Mouse (Mus musculus) erythroblast, embryonic 14.5 days (primary cell): ENCODE measurements around the gene Rbms3.

Experiments
- GATA1 ChIP-seq: IDR thresholded peaks from 2 replicates; pipeline ENCODE4 v1.6.1; 2012; ENCODE audit warnings: low read length, inconsistent platforms, mixed read lengths
- TAL1 ChIP-seq: IDR thresholded peaks from 3 replicates; pipeline ENCODE4 v1.6.1; 2012; ENCODE audit warnings: low read length, inconsistent platforms, mixed read lengths

- TF ChIP-seq TAL1 (no peak), GATA1 (no peak)
Observed at GRCm38 (mm10) chr9:117156330-117156905, 473.3 kb downstream of the Rbms3 start.
